Mouse (Mus musculus): ENCODE measurements around the gene Bpifb1. TPM values are rescaled to one million over a fixed set of nuclear protein-coding genes. Genes with fewer than 3 reads are reported as not detected.
"Not testable (repeated sequence)": the region's sequence is repeated elsewhere in the genome, so short reads cannot be mapped to it uniquely, and the experiment has no call there.

Gene Bpifb1
- polyA plus RNA-seq, 1 experiment from 2014 or later: 0.97 TPM

- Histone ChIP-seq H3K9ac (ENCODE audit: low read depth, low read length) (no peak within 1 kb of the TSS), H3K36me3 (ENCODE audit: control insufficient read depth, insufficient read depth) (no peaks in the 10 kb centered on the region), H3K4me3 (ENCODE audit: low read depth, low read length) (no peak within 1 kb of the TSS), H3K4me2 (ENCODE audit: low read depth, low read length) (no peak within 1 kb of the TSS), H3K27me3 (ENCODE audit: control insufficient read depth, insufficient read depth, low read depth, low read length) (no peaks in the 10 kb centered on the region), H3K27ac (ENCODE audit: low read length) (no peak within 1 kb of the TSS), H3K4me1 (ENCODE audit: control insufficient read depth, low read depth, low read length) (no peaks in the 10 kb centered on the region), H3K9me3 (replicated peaks; ENCODE audit: control insufficient read depth, low read length) (no peaks in the 10 kb centered on the region)
- ATAC-seq (ENCODE audit: low read depth): no peak
- 23% methylated on average over 14 of the region's 14 CpGs for WGBS (ENCODE audit: insufficient replicate concordance)
Measured at GRCm38 (mm10) chr2:154223265-154223916, 32.8 kb downstream of the Bpifb1 start, which contains the start of gene Bpifb5. TSS of gene Bpifb5 (plus strand) at chr2:154223742.

GRCm38 (mm10) chr2:154223917-154224273 lies 33.3 kb downstream of the Bpifb1 start:
- ATAC-seq (ENCODE audit: low read depth): no peak
- no peak overlapping the region for H3K27ac ChIP-seq (ENCODE audit: low read length)
- H3K36me3 ChIP-seq (ENCODE audit: control insufficient read depth, insufficient read depth): no peaks in the 10 kb centered on the region
- WGBS (ENCODE audit: insufficient replicate concordance): 44% methylated on average over 2 of the region's 2 CpGs
- H3K27me3 ChIP-seq (ENCODE audit: control insufficient read depth, insufficient read depth, low read depth, low read length): no peaks in the 10 kb centered on the region
- no peaks in the 10 kb centered on the region for H3K4me1 ChIP-seq (ENCODE audit: control insufficient read depth, low read depth, low read length)
- no peak overlapping the region for H3K4me3 ChIP-seq (ENCODE audit: low read depth, low read length)
- H3K4me2 ChIP-seq (ENCODE audit: low read depth, low read length): no peak overlapping the region
- no peaks in the 10 kb centered on the region for H3K9me3 ChIP-seq (replicated peaks; ENCODE audit: control insufficient read depth, low read length)
- no peak overlapping the region for H3K9ac ChIP-seq (ENCODE audit: low read depth, low read length)

GRCm38 (mm10) chr2:154226991-154227390 lies 36.4 kb downstream of the Bpifb1 start:
- Histone ChIP-seq H3K9ac (ENCODE audit: low read depth, low read length) (no peak overlapping the region), H3K27ac (ENCODE audit: low read length) (no peak overlapping the region), H3K4me3 (ENCODE audit: low read depth, low read length) (no peak overlapping the region), H3K36me3 (ENCODE audit: control insufficient read depth, insufficient read depth) (no peaks in the 10 kb centered on the region), H3K9me3 (replicated peaks; ENCODE audit: control insufficient read depth, low read length) (no peaks in the 10 kb centered on the region), H3K27me3 (ENCODE audit: control insufficient read depth, insufficient read depth, low read depth, low read length) (no peaks in the 10 kb centered on the region), H3K4me1 (ENCODE audit: control insufficient read depth, low read depth, low read length) (no peaks in the 10 kb centered on the region), H3K4me2 (ENCODE audit: low read depth, low read length) (no peak overlapping the region)
- 50% methylated on average over 4 of the region's 4 CpGs for WGBS (ENCODE audit: insufficient replicate concordance)
- ATAC-seq (ENCODE audit: low read depth): no peak

- no peaks in the 10 kb centered on the region for H3K27me3 ChIP-seq (ENCODE audit: control insufficient read depth, insufficient read depth, low read depth, low read length)
- H3K9me3 ChIP-seq (replicated peaks; ENCODE audit: control insufficient read depth, low read length): no peaks in the 10 kb centered on the region
- H3K27ac ChIP-seq (ENCODE audit: low read length): no peak overlapping the region
- no peak overlapping the region for H3K4me2 ChIP-seq (ENCODE audit: low read depth, low read length)
- WGBS (ENCODE audit: insufficient replicate concordance): 61% methylated on average over 5 of the region's 5 CpGs
- no peaks in the 10 kb centered on the region for H3K4me1 ChIP-seq (ENCODE audit: control insufficient read depth, low read depth, low read length)
- no peak overlapping the region for H3K4me3 ChIP-seq (ENCODE audit: low read depth, low read length)
- no peak overlapping the region for H3K9ac ChIP-seq (ENCODE audit: low read depth, low read length)
- no peak for ATAC-seq (ENCODE audit: low read depth)
- H3K36me3 ChIP-seq (ENCODE audit: control insufficient read depth, insufficient read depth): no peaks in the 10 kb centered on the region
Measured at GRCm38 (mm10) chr2:154227830-154228229, 37.2 kb downstream of the Bpifb1 start.

GRCm38 (mm10) chr2:154233426-154233825 lies 42.8 kb downstream of the Bpifb1 start:
- no peak for ATAC-seq (ENCODE audit: low read depth)
- H3K4me2 ChIP-seq (ENCODE audit: low read depth, low read length): no peak overlapping the region
- no peak overlapping the region for H3K4me3 ChIP-seq (ENCODE audit: low read depth, low read length)
- 79% methylated on average over 6 of the region's 6 CpGs for WGBS (ENCODE audit: insufficient replicate concordance)
- H3K4me1 ChIP-seq (ENCODE audit: control insufficient read depth, low read depth, low read length): no peaks in the 10 kb centered on the region
- no peaks in the 10 kb centered on the region for H3K9me3 ChIP-seq (replicated peaks; ENCODE audit: control insufficient read depth, low read length)
- no peaks in the 10 kb centered on the region for H3K27me3 ChIP-seq (ENCODE audit: control insufficient read depth, insufficient read depth, low read depth, low read length)
- H3K27ac ChIP-seq (ENCODE audit: low read length): no peak overlapping the region
- no peak overlapping the region for H3K9ac ChIP-seq (ENCODE audit: low read depth, low read length)
- no peaks in the 10 kb centered on the region for H3K36me3 ChIP-seq (ENCODE audit: control insufficient read depth, insufficient read depth)

- no peaks in the 10 kb centered on the region for H3K9me3 ChIP-seq (replicated peaks; ENCODE audit: control insufficient read depth, low read length)
- no peaks in the 10 kb centered on the region for H3K4me1 ChIP-seq (ENCODE audit: control insufficient read depth, low read depth, low read length)
- no peak overlapping the region for H3K4me3 ChIP-seq (ENCODE audit: low read depth, low read length)
- no peak overlapping the region for H3K9ac ChIP-seq (ENCODE audit: low read depth, low read length)
- H3K36me3 ChIP-seq (ENCODE audit: control insufficient read depth, insufficient read depth): no peaks in the 10 kb centered on the region
- no peak for ATAC-seq (ENCODE audit: low read depth)
- H3K27me3 ChIP-seq (ENCODE audit: control insufficient read depth, insufficient read depth, low read depth, low read length): no peaks in the 10 kb centered on the region
- WGBS (ENCODE audit: insufficient replicate concordance): 70% methylated on average over 6 of the region's 6 CpGs
- no peak overlapping the region for H3K27ac ChIP-seq (ENCODE audit: low read length)
- no peak overlapping the region for H3K4me2 ChIP-seq (ENCODE audit: low read depth, low read length)
Measured at GRCm38 (mm10) chr2:154240771-154241170, 50.2 kb downstream of the Bpifb1 start.

GRCm38 (mm10) chr2:154242726-154243125 lies 52.1 kb downstream of the Bpifb1 start:
- not testable (repeated sequence) for H3K9me3 ChIP-seq (replicated peaks; ENCODE audit: control insufficient read depth, low read length); H3K36me3 ChIP-seq (ENCODE audit: control insufficient read depth, insufficient read depth); H3K27ac ChIP-seq (ENCODE audit: low read length); H3K4me3 ChIP-seq (ENCODE audit: low read depth, low read length); H3K27me3 ChIP-seq (ENCODE audit: control insufficient read depth, insufficient read depth, low read depth, low read length); H3K4me1 ChIP-seq (ENCODE audit: control insufficient read depth, low read depth, low read length); H3K4me2 ChIP-seq (ENCODE audit: low read depth, low read length); H3K9ac ChIP-seq (ENCODE audit: low read depth, low read length); ATAC-seq (ENCODE audit: low read depth)
- 78% methylated on average over 11 of the region's 12 CpGs for WGBS (ENCODE audit: insufficient replicate concordance)

GRCm38 (mm10) chr2:154243356-154244036 lies 52.9 kb downstream of the Bpifb1 start:
- H3K36me3 ChIP-seq (ENCODE audit: control insufficient read depth, insufficient read depth): no peaks in the 10 kb centered on the region
- H3K27ac ChIP-seq (ENCODE audit: low read length): no peak overlapping the region
- H3K4me1 ChIP-seq (ENCODE audit: control insufficient read depth, low read depth, low read length): no peaks in the 10 kb centered on the region
- no peak for ATAC-seq (ENCODE audit: low read depth)
- WGBS (ENCODE audit: insufficient replicate concordance): 69% methylated on average over 10 of the region's 10 CpGs
- no peak overlapping the region for H3K9ac ChIP-seq (ENCODE audit: low read depth, low read length)
- H3K4me3 ChIP-seq (ENCODE audit: low read depth, low read length): no peak overlapping the region
- H3K27me3 ChIP-seq (ENCODE audit: control insufficient read depth, insufficient read depth, low read depth, low read length): no peaks in the 10 kb centered on the region
- H3K9me3 ChIP-seq (replicated peaks; ENCODE audit: control insufficient read depth, low read length): no peaks in the 10 kb centered on the region
- H3K4me2 ChIP-seq (ENCODE audit: low read depth, low read length): no peak overlapping the region

GRCm38 (mm10) chr2:154245322-154245721 lies 54.7 kb downstream of the Bpifb1 start:
- Histone ChIP-seq H3K9me3 (replicated peaks; ENCODE audit: control insufficient read depth, low read length) (no peaks in the 10 kb centered on the region), H3K36me3 (ENCODE audit: control insufficient read depth, insufficient read depth) (no peaks in the 10 kb centered on the region), H3K4me3 (ENCODE audit: low read depth, low read length) (no peak overlapping the region), H3K27me3 (ENCODE audit: control insufficient read depth, insufficient read depth, low read depth, low read length) (no peaks in the 10 kb centered on the region), H3K9ac (ENCODE audit: low read depth, low read length) (no peak overlapping the region), H3K4me2 (ENCODE audit: low read depth, low read length) (no peak overlapping the region), H3K27ac (ENCODE audit: low read length) (no peak overlapping the region), H3K4me1 (ENCODE audit: control insufficient read depth, low read depth, low read length) (no peaks in the 10 kb centered on the region)
- no peak for ATAC-seq (ENCODE audit: low read depth)
- 67% methylated on average over 5 of the region's 5 CpGs for WGBS (ENCODE audit: insufficient replicate concordance)

Data from liver, embryonic 16.5 days (tissue).